1 mouse cellular context compared by ENCODE assay signal in genomic region chr15:97854059-97854458, GRCm38 (mm10).
A peak's percentile ranks its signal among the peaks of the same experiment; 100 is the strongest.
TF ChIP-seq lines count a peak whose summit lies in the region.

No protein-coding gene starts in this region.

TF ChIP-seq in CH12.LX, 34 proteins besides CTCF, POLR2A, EP300 and RAD21:
- TF ChIP-seq SMC3 (IDR thresholded peaks at IDR 0.05; ENCODE audit: low read depth, low read length) = peak; percentile 52
- no peak for TF ChIP-seq MAFK (IDR thresholded peaks at IDR 0.05; ENCODE audit: insufficient replicate concordance, low read length)
- no peak for TF ChIP-seq BHLHE40 (IDR thresholded peaks at IDR 0.05; ENCODE audit: low read depth, low read length)
- TF ChIP-seq HCFC1 (IDR thresholded peaks at IDR 0.05; ENCODE audit: low read depth, low read length) = no peak
- no peak for TF ChIP-seq JUN (IDR thresholded peaks at IDR 0.05; ENCODE audit: insufficient read depth, low read depth, low read length)
- TF ChIP-seq ZNF384 (IDR thresholded peaks at IDR 0.05; ENCODE audit: low read depth, low read length) = no peak
- no peak for TF ChIP-seq USF1 (IDR thresholded peaks at IDR 0.05; ENCODE audit: low read depth, low read length)
- no peak for TF ChIP-seq TBP (conservative IDR thresholded peaks at IDR 0.05; ENCODE audit: low read depth, low read length)
- TF ChIP-seq JUND (conservative IDR thresholded peaks at IDR 0.05; ENCODE audit: low read depth, low read length) = no peak
